Mouse (Mus musculus): Measurements from ENCODE around the gene Zcchc7. TPM values are rescaled to one million over a fixed set of nuclear protein-coding genes. Genes with fewer than 3 reads are reported as not detected.

The Zcchc7 gene
- polyA plus RNA-seq, 1 experiment from 2014 or later: 47.6 TPM

GRCm38 (mm10) chr4:44947464-44947863 is 191.8 kb downstream of the Zcchc7 start:
- H3K36me3 ChIP-seq: no peaks in the 10 kb centered on the region

GRCm38 (mm10) chr4:44948314-44948713 is 192.6 kb downstream of the Zcchc7 start:
- Histone ChIP-seq H3K9me3 (no peaks in the 10 kb centered on the region), H3K9ac (no peak overlapping the region), H3K4me2 (no peak overlapping the region), H3K27ac (no peak overlapping the region), H3K4me3 (no peak overlapping the region), H3K4me1 (no peaks in the 10 kb centered on the region), H3K27me3 (no peaks in the 10 kb centered on the region), H3K36me3 (no peaks in the 10 kb centered on the region)
- 100% methylated on average over 1 of the region's 1 CpGs for WGBS
- ATAC-seq (ENCODE audit: insufficient number of reproducible peaks, low FRiP score, low TSS enrichment, low read depth): no peak

More at GRCm38 (mm10) chr4:44947464-44947863, 191.8 kb downstream of the Zcchc7 start:
- ATAC-seq (ENCODE audit: insufficient number of reproducible peaks, low FRiP score, low TSS enrichment, low read depth): no peak
- Histone ChIP-seq H3K9ac (no peak overlapping the region), H3K4me2 (no peak overlapping the region), H3K4me3 (no peak overlapping the region), H3K27ac (no peak overlapping the region), H3K4me1 (no peaks in the 10 kb centered on the region), H3K9me3 (no peaks in the 10 kb centered on the region), H3K27me3 (no peaks in the 10 kb centered on the region)
- 85% methylated on average over 5 of the region's 5 CpGs for WGBS

GRCm38 (mm10) chr4:44953041-44953440 is 197.4 kb downstream of the Zcchc7 start:
- WGBS: 75% methylated on average over 9 of the region's 9 CpGs
- Histone ChIP-seq H3K4me2 (no peak overlapping the region), H3K9ac (no peak overlapping the region), H3K9me3 (no peaks in the 10 kb centered on the region), H3K27me3 (no peaks in the 10 kb centered on the region), H3K4me3 (no peak overlapping the region), H3K4me1 (no peaks in the 10 kb centered on the region), H3K27ac (no peak overlapping the region), H3K36me3 (no peaks in the 10 kb centered on the region)
- no peak for ATAC-seq (ENCODE audit: insufficient number of reproducible peaks, low FRiP score, low TSS enrichment, low read depth)

- Histone ChIP-seq H3K4me1 (no peaks in the 10 kb centered on the region), H3K36me3 (no peaks in the 10 kb centered on the region), H3K27ac (no peak overlapping the region), H3K9me3 (no peaks in the 10 kb centered on the region), H3K4me2 (no peak overlapping the region), H3K9ac (no peak overlapping the region), H3K4me3 (no peak overlapping the region), H3K27me3 (no peaks in the 10 kb centered on the region)
- no peak for ATAC-seq (ENCODE audit: insufficient number of reproducible peaks, low FRiP score, low TSS enrichment, low read depth)
- 86% methylated on average over 9 of the region's 9 CpGs for WGBS
Measured at GRCm38 (mm10) chr4:44958776-44959175, 203.1 kb downstream of the Zcchc7 start.

- 92% methylated on average over 13 of the region's 13 CpGs for WGBS
Measured at GRCm38 (mm10) chr4:44959220-44959619, 203.5 kb downstream of the Zcchc7 start.

GRCm38 (mm10) chr4:44963156-44963555 is 207.5 kb downstream of the Zcchc7 start:
- no peaks in the 10 kb centered on the region for H3K36me3 ChIP-seq
- 70% methylated on average over 11 of the region's 11 CpGs for WGBS
- H3K9ac ChIP-seq: no peak overlapping the region
- no peak for ATAC-seq (ENCODE audit: insufficient number of reproducible peaks, low FRiP score, low TSS enrichment, low read depth)
- no peak overlapping the region for H3K4me3 ChIP-seq
- no peaks in the 10 kb centered on the region for H3K4me1 ChIP-seq
- no peaks in the 10 kb centered on the region for H3K27me3 ChIP-seq
- H3K27ac ChIP-seq: no peak overlapping the region
- no peak overlapping the region for H3K4me2 ChIP-seq
- H3K9me3 ChIP-seq: no peaks in the 10 kb centered on the region

More at GRCm38 (mm10) chr4:44959220-44959619, 203.5 kb downstream of the Zcchc7 start:
- no peaks in the 10 kb centered on the region for H3K36me3 ChIP-seq
- no peak for ATAC-seq (ENCODE audit: insufficient number of reproducible peaks, low FRiP score, low TSS enrichment, low read depth)
- no peak overlapping the region for H3K27ac ChIP-seq
- H3K27me3 ChIP-seq: no peaks in the 10 kb centered on the region
- H3K9ac ChIP-seq: no peak overlapping the region
- no peak overlapping the region for H3K4me3 ChIP-seq
- H3K9me3 ChIP-seq: no peaks in the 10 kb centered on the region
- no peak overlapping the region for H3K4me2 ChIP-seq
- no peaks in the 10 kb centered on the region for H3K4me1 ChIP-seq

GRCm38 (mm10) chr4:44965175-44965574 is 209.5 kb downstream of the Zcchc7 start:
- H3K4me1 ChIP-seq: no peaks in the 10 kb centered on the region
- no peaks in the 10 kb centered on the region for H3K9me3 ChIP-seq
- no peak overlapping the region for H3K4me2 ChIP-seq
- H3K27ac ChIP-seq: no peak overlapping the region
- H3K36me3 ChIP-seq: no peaks in the 10 kb centered on the region
- WGBS: 78% methylated on average over 2 of the region's 2 CpGs
- no peak overlapping the region for H3K9ac ChIP-seq
- H3K27me3 ChIP-seq: no peaks in the 10 kb centered on the region
- no peak overlapping the region for H3K4me3 ChIP-seq
- ATAC-seq (ENCODE audit: insufficient number of reproducible peaks, low FRiP score, low TSS enrichment, low read depth): no peak

- Histone ChIP-seq H3K27ac (no peak overlapping the region), H3K9me3 (no peaks in the 10 kb centered on the region), H3K4me2 (no peak overlapping the region), H3K36me3 (no peaks in the 10 kb centered on the region), H3K4me3 (no peak overlapping the region), H3K27me3 (no peaks in the 10 kb centered on the region), H3K4me1 (no peaks in the 10 kb centered on the region), H3K9ac (no peak overlapping the region)
- ATAC-seq (ENCODE audit: insufficient number of reproducible peaks, low FRiP score, low TSS enrichment, low read depth): no peak
- 74% methylated on average over 3 of the region's 3 CpGs for WGBS
Measured at GRCm38 (mm10) chr4:44965736-44966135, 210.1 kb downstream of the Zcchc7 start.

- Histone ChIP-seq H3K4me3 (no peak overlapping the region), H3K27me3 (no peaks in the 10 kb centered on the region), H3K9ac (no peak overlapping the region), H3K4me2 (no peak overlapping the region), H3K9me3 (no peaks in the 10 kb centered on the region), H3K36me3 (no peaks in the 10 kb centered on the region), H3K27ac (no peak overlapping the region), H3K4me1 (no peaks in the 10 kb centered on the region)
- no peak for ATAC-seq (ENCODE audit: insufficient number of reproducible peaks, low FRiP score, low TSS enrichment, low read depth)
- 86% methylated on average over 8 of the region's 8 CpGs for WGBS
Measured at GRCm38 (mm10) chr4:44967402-44967801, 211.7 kb downstream of the Zcchc7 start.

GRCm38 (mm10) chr4:44970056-44970455 is 214.4 kb downstream of the Zcchc7 start:
- H3K36me3 ChIP-seq: no peaks in the 10 kb centered on the region
- H3K27ac ChIP-seq: no peak overlapping the region
- 83% methylated on average over 7 of the region's 7 CpGs for WGBS
- H3K9me3 ChIP-seq: no peaks in the 10 kb centered on the region
- no peak overlapping the region for H3K4me3 ChIP-seq
- H3K27me3 ChIP-seq: no peaks in the 10 kb centered on the region
- H3K4me1 ChIP-seq: peaks cover 10% of the 10 kb centered on the region
- ATAC-seq (ENCODE audit: insufficient number of reproducible peaks, low FRiP score, low TSS enrichment, low read depth): no peak
- no peak overlapping the region for H3K9ac ChIP-seq
- no peak overlapping the region for H3K4me2 ChIP-seq

GRCm38 (mm10) chr4:44970612-44971110 is 215.0 kb downstream of the Zcchc7 start:
- H3K9me3 ChIP-seq: no peaks in the 10 kb centered on the region
- no peak overlapping the region for H3K9ac ChIP-seq
- peaks cover 10% of the 10 kb centered on the region for H3K4me1 ChIP-seq
- H3K36me3 ChIP-seq: no peaks in the 10 kb centered on the region
- no peak for ATAC-seq (ENCODE audit: insufficient number of reproducible peaks, low FRiP score, low TSS enrichment, low read depth)
- H3K27ac ChIP-seq: no peak overlapping the region
- no peak overlapping the region for H3K4me3 ChIP-seq
- H3K4me2 ChIP-seq: no peak overlapping the region
- 19% methylated on average over 10 of the region's 10 CpGs for WGBS
- no peaks in the 10 kb centered on the region for H3K27me3 ChIP-seq

- H3K4me1 ChIP-seq: peaks cover 10% of the 10 kb centered on the region
- no peak overlapping the region for H3K27ac ChIP-seq
- WGBS: 11% methylated on average over 9 of the region's 9 CpGs
- no peak for ATAC-seq (ENCODE audit: insufficient number of reproducible peaks, low FRiP score, low TSS enrichment, low read depth)
- no peaks in the 10 kb centered on the region for H3K27me3 ChIP-seq
- no peaks in the 10 kb centered on the region for H3K36me3 ChIP-seq
- no peak overlapping the region for H3K4me3 ChIP-seq
- H3K9ac ChIP-seq: no peak overlapping the region
- H3K9me3 ChIP-seq: no peaks in the 10 kb centered on the region
- H3K4me2 ChIP-seq: peak overlapping the region; percentile 32; the same call in 1 of the 2 replicates
Measured at GRCm38 (mm10) chr4:44973450-44973849, 217.8 kb downstream of the Zcchc7 start.

- Histone ChIP-seq H3K27me3 (no peaks in the 10 kb centered on the region), H3K4me2 (peak overlapping the region; percentile 32; the same call in 1 of the 2 replicates), H3K9me3 (no peaks in the 10 kb centered on the region), H3K4me1 (peaks cover 10% of the 10 kb centered on the region), H3K4me3 (no peak overlapping the region), H3K9ac (no peak overlapping the region), H3K27ac (no peak overlapping the region), H3K36me3 (no peaks in the 10 kb centered on the region)
- ATAC-seq (ENCODE audit: insufficient number of reproducible peaks, low FRiP score, low TSS enrichment, low read depth): peak; percentile 66; the same call in 1 of the 2 replicates
- WGBS: 50% methylated on average over 14 of the region's 14 CpGs
Measured at GRCm38 (mm10) chr4:44973871-44974270, 218.2 kb downstream of the Zcchc7 start.
